Mouse (Mus musculus) embryonic facial prominence, embryonic 13.5 days (tissue): Measurements from ENCODE around the gene Cdh24. TPM values are rescaled to one million over a fixed set of nuclear protein-coding genes. Genes with fewer than 3 reads are reported as not detected.
"Not testable (repeated sequence)": the region's sequence is repeated elsewhere in the genome, so short reads cannot be mapped to it uniquely, and the experiment has no call there.

Experiments used
- ATAC-seq: fragments of 200-750 bp; cut with Nextera tagmentation; 2 replicates; pipeline ENCODE4 v1.8.0; 2017; ENCODE audit warnings: low read depth; ENCODE audit not compliant: insufficient number of reproducible peaks, insufficient read depth, low FRiP score, low TSS enrichment
- H3K27ac ChIP-seq: fragments of 300-500 bp; sonication (generic); 2 replicates; pipeline ENCODE4 v1.5.1; 2015; ENCODE audit warnings: moderate library complexity, mild to moderate bottlenecking, inconsistent platforms
- H3K27me3 ChIP-seq: fragments of 300-500 bp; sonication (generic); 2 replicates; pipeline ENCODE4 v1.6.1; 2015; ENCODE audit warnings: mild to moderate bottlenecking, inconsistent platforms
- H3K36me3 ChIP-seq: fragments of 300-500 bp; sonication (generic); 2 replicates; pipeline ENCODE4 v1.6.1; 2015; ENCODE audit warnings: mild to moderate bottlenecking, inconsistent platforms
- H3K4me1 ChIP-seq: fragments of 300-500 bp; sonication (generic); 2 replicates; pipeline ENCODE4 v1.6.1; 2015; ENCODE audit warnings: inconsistent platforms
- H3K4me2 ChIP-seq: fragments of 300-500 bp; sonication (generic); 2 replicates; pipeline ENCODE4 v1.6.1; 2015; ENCODE audit warnings: moderate library complexity, mild to moderate bottlenecking, inconsistent platforms
- H3K4me3 ChIP-seq: fragments of 300-500 bp; sonication (generic); 2 replicates; pipeline ENCODE4 v1.5.1; 2015; ENCODE audit warnings: mild to moderate bottlenecking, inconsistent platforms
- H3K9ac ChIP-seq: fragments of 300-500 bp; sonication (generic); 2 replicates; pipeline ENCODE4 v1.6.1; 2015; ENCODE audit warnings: mild to moderate bottlenecking, inconsistent platforms
- H3K9me3 ChIP-seq: fragments of 300-500 bp; sonication (generic); 2 replicates; pipeline ENCODE4 v1.6.1; 2016; ENCODE audit warnings: inconsistent platforms
- WGBS: fragments of 180-500 bp; shearing (Covaris S2); methylation state at CpG from one replicate; pipeline ENCODE4 v1.1.7; 2015; ENCODE audit warnings: mixed read lengths; 5-methylcytosine and 5-hydroxymethylcytosine counted together
- polyA plus RNA-seq: library from polyadenylated mRNA; unstranded; fragments of >200 nt; fragmentation: Nextera tagmentation; extraction: Ambion mirVana; gene quantifications from 2 replicates; pipeline ENCODE4 v1.2.1, GENCODE M21; 2015

The Cdh24 gene
- polyA plus RNA-seq, 1 experiment from 2014 or later, result 7.9 TPM

- Histone ChIP-seq H3K27me3 (no peaks in the 10 kb centered on the region), H3K4me3 (no peak within 1 kb of the TSS), H3K4me2 (no peak within 1 kb of the TSS), H3K27ac (no peak within 1 kb of the TSS), H3K36me3 (peaks cover 4% of the 10 kb centered on the region), H3K4me1 (peaks cover 11% of the 10 kb centered on the region), H3K9me3 (no peaks in the 10 kb centered on the region), H3K9ac (no peak within 1 kb of the TSS)
- no peak for ATAC-seq
- 80% methylated on average over 1 of the region's 1 CpGs for WGBS
Observed at GRCm38 (mm10) chr14:54621133-54621532, 20.0 kb downstream of the Cdh24 start, which contains the start of gene Psmb11. Gene Psmb11 (plus strand): TSS chr14:54621433.

GRCm38 (mm10) chr14:54617897-54618365 lies 23.2 kb downstream of the Cdh24 start, which contains the start of gene Psmb5:
Gene Psmb5 (minus strand): TSS chr14:54618022.
- no peaks in the 10 kb centered on the region for H3K9me3 ChIP-seq
- peaks cover 29% of the 10 kb centered on the region for H3K36me3 ChIP-seq
- peak within 1 kb of the TSS; percentile 85 for H3K27ac ChIP-seq
- H3K4me1 ChIP-seq, result peaks cover 13% of the 10 kb centered on the region
- H3K4me3 ChIP-seq, result peak within 1 kb of the TSS; percentile 77
- no peaks in the 10 kb centered on the region for H3K27me3 ChIP-seq
- H3K9ac ChIP-seq, result peak within 1 kb of the TSS; percentile 94
- peak within 1 kb of the TSS; percentile 69 for H3K4me2 ChIP-seq
- ATAC-seq, result peak; percentile 79
- under 1% methylated on average over 25 of the region's 25 CpGs for WGBS

GRCm38 (mm10) chr14:54617152-54617896 lies 23.8 kb downstream of the Cdh24 start:
- Histone ChIP-seq H3K36me3 (peaks cover 34% of the 10 kb centered on the region), H3K4me1 (peaks cover 13% of the 10 kb centered on the region), H3K4me2 (peak overlapping the region; percentile 69), H3K4me3 (peak overlapping the region; percentile 77), H3K27me3 (no peaks in the 10 kb centered on the region), H3K9me3 (no peaks in the 10 kb centered on the region), H3K9ac (peak overlapping the region; percentile 94), H3K27ac (peak overlapping the region; percentile 85)
- WGBS, result 2% methylated on average over 38 of the region's 38 CpGs
- ATAC-seq, result 0 out of 2 replicates have a peak, but pooled peaks have one; percentile 17

- H3K4me1 ChIP-seq, result peaks cover 13% of the 10 kb centered on the region
- no peak overlapping the region for H3K27ac ChIP-seq
- H3K27me3 ChIP-seq, result no peaks in the 10 kb centered on the region
- H3K36me3 ChIP-seq, result peaks cover 40% of the 10 kb centered on the region
- peak overlapping the region; percentile 69; the same call in 1 of the 2 replicates for H3K4me2 ChIP-seq
- peak overlapping the region; percentile 77; the same call in 1 of the 2 replicates for H3K4me3 ChIP-seq
- ATAC-seq, result no peak
- 89% methylated on average over 16 of the region's 16 CpGs for WGBS
- no peaks in the 10 kb centered on the region for H3K9me3 ChIP-seq
- no peak overlapping the region for H3K9ac ChIP-seq
Observed at GRCm38 (mm10) chr14:54616226-54616825, 24.8 kb downstream of the Cdh24 start.

GRCm38 (mm10) chr14:54614130-54614529 lies 27.0 kb downstream of the Cdh24 start:
- peaks cover 47% of the 10 kb centered on the region for H3K36me3 ChIP-seq
- not testable (repeated sequence) for H3K9ac ChIP-seq, H3K27me3 ChIP-seq, H3K27ac ChIP-seq, H3K4me3 ChIP-seq, H3K9me3 ChIP-seq, ATAC-seq, H3K4me2 ChIP-seq
- 91% methylated on average over 16 of the region's 16 CpGs for WGBS
- H3K4me1 ChIP-seq, result peaks cover 13% of the 10 kb centered on the region

GRCm38 (mm10) chr14:54610648-54611047 lies 30.5 kb downstream of the Cdh24 start:
- Histone ChIP-seq H3K27me3 (no peaks in the 10 kb centered on the region), H3K4me3 (no peak overlapping the region), H3K9me3 (no peaks in the 10 kb centered on the region), H3K9ac (no peak overlapping the region), H3K4me1 (0 out of 2 replicates have a peak, but pooled peaks cover 4% of the 10 kb centered on the region), H3K4me2 (no peak overlapping the region), H3K36me3 (peaks cover 38% of the 10 kb centered on the region), H3K27ac (no peak overlapping the region)
- ATAC-seq, result no peak
- 80% methylated on average over 6 of the region's 6 CpGs for WGBS

GRCm38 (mm10) chr14:54609962-54610361 lies 31.2 kb downstream of the Cdh24 start:
- 0 out of 2 replicates have a peak, but pooled peaks cover 4% of the 10 kb centered on the region for H3K4me1 ChIP-seq
- 85% methylated on average over 4 of the region's 4 CpGs for WGBS
- H3K27me3 ChIP-seq, result no peaks in the 10 kb centered on the region
- no peaks in the 10 kb centered on the region for H3K9me3 ChIP-seq
- H3K36me3 ChIP-seq, result peaks cover 31% of the 10 kb centered on the region
- H3K4me3 ChIP-seq, result no peak overlapping the region
- H3K4me2 ChIP-seq, result no peak overlapping the region
- H3K9ac ChIP-seq, result no peak overlapping the region
- no peak overlapping the region for H3K27ac ChIP-seq
- no peak for ATAC-seq

- no peaks in the 10 kb centered on the region for H3K9me3 ChIP-seq
- no peak overlapping the region; the same call in 1 of the 2 replicates for H3K27ac ChIP-seq
- H3K4me3 ChIP-seq, result no peak overlapping the region
- WGBS, result 51% methylated on average over 4 of the region's 4 CpGs
- no peaks in the 10 kb centered on the region for H3K27me3 ChIP-seq
- H3K36me3 ChIP-seq, result peaks cover 25% of the 10 kb centered on the region
- H3K4me2 ChIP-seq, result no peak overlapping the region
- peaks cover 10% of the 10 kb centered on the region; the same call in 1 of the 2 replicates for H3K4me1 ChIP-seq
- no peak overlapping the region for H3K9ac ChIP-seq
- ATAC-seq, result no peak
Observed at GRCm38 (mm10) chr14:54609245-54609644, 31.9 kb downstream of the Cdh24 start.

- Histone ChIP-seq H3K27ac (0 out of 2 replicates have a peak overlapping the region, but pooled peaks have one; percentile 16), H3K4me2 (no peak overlapping the region), H3K27me3 (no peaks in the 10 kb centered on the region), H3K36me3 (peaks cover 13% of the 10 kb centered on the region), H3K4me1 (peaks cover 17% of the 10 kb centered on the region), H3K9me3 (no peaks in the 10 kb centered on the region), H3K9ac (no peak overlapping the region), H3K4me3 (no peak overlapping the region)
- ATAC-seq, result no peak
- WGBS, result 52% methylated on average over 8 of the region's 8 CpGs
Observed at GRCm38 (mm10) chr14:54607226-54607625, 33.9 kb downstream of the Cdh24 start.

- H3K4me3 ChIP-seq, result peak within 1 kb of the TSS; percentile 54
- H3K27me3 ChIP-seq, result no peaks in the 10 kb centered on the region
- peak within 1 kb of the TSS; percentile 76 for H3K9ac ChIP-seq
- H3K9me3 ChIP-seq, result no peaks in the 10 kb centered on the region
- H3K4me1 ChIP-seq, result peaks cover 19% of the 10 kb centered on the region
- H3K4me2 ChIP-seq, result peak within 1 kb of the TSS; percentile 63
- WGBS, result under 1% methylated on average over 36 of the region's 39 CpGs
- H3K27ac ChIP-seq, result peak within 1 kb of the TSS; percentile 82
- ATAC-seq, result peak; percentile 48
- H3K36me3 ChIP-seq, result peaks cover 5% of the 10 kb centered on the region; the same call in 1 of the 2 replicates
Observed at GRCm38 (mm10) chr14:54605752-54606321, 35.3 kb downstream of the Cdh24 start, which contains the start of gene 4931414P19Rik. Gene 4931414P19Rik (minus strand): TSS chr14:54605993.

- H3K36me3 ChIP-seq, result peaks cover 11% of the 10 kb centered on the region
- no peaks in the 10 kb centered on the region for H3K27me3 ChIP-seq
- no peak for ATAC-seq
- peak overlapping the region; percentile 63 for H3K4me3 ChIP-seq
- H3K9me3 ChIP-seq, result no peaks in the 10 kb centered on the region
- H3K9ac ChIP-seq, result no peak overlapping the region
- peak overlapping the region; percentile 94 for H3K27ac ChIP-seq
- peak overlapping the region; percentile 56 for H3K4me2 ChIP-seq
- H3K4me1 ChIP-seq, result peaks cover 19% of the 10 kb centered on the region
- WGBS, result 83% methylated on average over 8 of the region's 8 CpGs
Observed at GRCm38 (mm10) chr14:54603686-54604085, 37.5 kb downstream of the Cdh24 start.
